Mouse (Mus musculus) regulatory T cell (primary cell): ENCODE data around the gene Stn1.

ENCODE experiments used
- in situ Hi-C: fragments of 300-600 bp; cut with MboI, MseI; formaldehyde crosslinking; loops from one replicate; pipeline ENCODE4 v1.15.1; 2025; ENCODE audit warnings: high pct_unique_total_duplicates

Stn1 gene

DNA sequence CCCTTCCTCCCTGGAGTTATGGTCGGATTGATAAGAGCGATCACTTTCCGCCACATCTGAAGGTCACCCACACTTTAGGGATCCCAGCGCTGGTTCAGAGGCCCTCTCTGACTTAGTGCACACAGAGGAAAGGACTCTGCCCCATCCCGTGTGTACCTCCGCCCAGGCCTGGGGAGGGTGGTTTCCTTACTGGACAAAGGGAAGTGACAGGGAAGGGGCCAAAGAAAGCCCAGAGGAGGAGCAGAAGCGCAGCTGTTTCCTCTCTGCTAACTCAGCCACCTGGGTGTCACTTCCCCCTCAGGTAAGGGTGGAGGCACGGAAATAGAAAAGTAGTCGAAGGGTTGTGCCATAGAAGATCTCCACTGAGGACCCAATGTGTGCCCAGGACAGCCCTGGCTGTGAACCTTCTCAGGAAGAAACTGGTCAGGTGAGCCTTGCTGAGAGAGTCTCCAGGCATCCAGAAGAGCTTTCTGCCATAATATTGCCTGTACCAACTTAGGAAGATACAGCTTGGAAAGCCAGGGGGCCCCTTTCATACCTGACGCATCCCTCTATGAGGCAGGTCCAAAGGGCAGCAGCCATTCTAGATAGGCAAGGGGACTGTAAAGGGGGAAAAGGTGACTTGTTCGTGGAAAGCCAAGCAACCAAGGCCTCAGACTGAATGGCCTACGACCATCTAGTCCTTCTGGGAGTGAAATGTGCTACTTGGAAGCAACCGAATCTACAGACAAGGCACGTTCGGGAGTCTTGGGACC lies 82.1 kb downstream of the Stn1 start:
- in situ Hi-C loops = no loop called here

- in situ Hi-C loops = no loop called here
These were observed 82.9 kb downstream of the Stn1 start for GRCm38 (mm10) chr19:47454167-47455000.

DNA sequence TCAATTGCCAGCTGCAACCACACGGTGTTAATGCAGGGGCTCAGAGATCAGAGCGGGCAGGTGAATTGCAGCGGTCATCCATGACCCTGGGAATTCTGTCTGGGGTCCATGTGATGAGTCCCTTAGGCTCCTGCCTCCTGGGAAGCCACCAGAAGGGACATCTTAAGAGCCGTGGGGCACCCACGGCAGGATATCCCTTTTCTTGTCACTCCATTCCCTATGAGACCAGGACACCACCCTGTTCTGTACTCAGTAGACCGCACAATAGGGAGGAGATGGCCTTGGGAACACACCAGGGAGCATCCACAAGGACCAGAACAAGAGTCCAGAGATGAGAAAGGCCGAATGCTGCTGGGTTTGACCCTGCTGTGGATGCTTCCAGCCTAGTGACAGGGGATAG lies 84.0 kb downstream of the Stn1 start:
- in situ Hi-C loops = no loop called here

DNA sequence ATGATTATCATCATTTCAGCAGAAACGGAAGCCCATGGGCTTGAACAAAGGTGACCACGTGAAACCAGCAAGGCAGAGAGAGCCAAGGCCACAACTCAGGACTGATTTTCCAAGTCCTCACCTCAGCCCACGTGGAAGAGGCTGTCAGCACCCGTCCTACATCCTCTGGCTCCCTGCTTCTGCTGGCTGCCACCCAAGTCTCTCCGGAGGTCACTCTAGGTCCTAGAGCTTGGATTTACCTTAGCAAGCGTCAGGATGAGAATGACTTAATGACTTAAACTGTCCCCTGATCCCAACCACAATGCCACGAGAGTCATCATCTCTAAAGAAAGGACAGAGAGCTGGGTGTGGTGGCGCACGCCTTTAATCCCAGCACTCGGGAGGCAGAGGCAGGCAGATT lies 84.6 kb downstream of the Stn1 start:
- in situ Hi-C loops = no loop called here

GRCm38 (mm10) chr19:47452211-47452610 lies 85.1 kb downstream of the Stn1 start:
- in situ Hi-C loops = no loop called here

GRCm38 (mm10) chr19:47451476-47452113 lies 85.7 kb downstream of the Stn1 start:
- in situ Hi-C loops = no loop called here
